Mouse (Mus musculus) ES-E14 (cell line): ENCODE results near the gene Zfp827.

Source experiments
- CHD2 ChIP-seq: IDR thresholded peaks from 2 replicates; pipeline ENCODE4 v1.6.1; 2014; ENCODE audit warnings: mild to moderate bottlenecking, low read depth, low read length, inconsistent platforms
- MAFK ChIP-seq: IDR thresholded peaks from 2 replicates; pipeline ENCODE4 v1.6.1; 2014; ENCODE audit warnings: mild to moderate bottlenecking, low read depth, low read length, inconsistent platforms; ENCODE audit not compliant: insufficient read depth
- ZNF384 ChIP-seq: IDR thresholded peaks from 2 replicates; pipeline ENCODE4 v1.6.1; 2012; ENCODE audit warnings: low read depth, low read length, inconsistent platforms

- no peak for TF ChIP-seq CHD2
- TF ChIP-seq ZNF384: no peak
- no peak for TF ChIP-seq MAFK
Measured at GRCm38 (mm10) chr8:79158357-79158756, 130.1 kb downstream of the Zfp827 start.
